Mouse (Mus musculus): ENCODE measurements at regions not wholly inside any gene's neighbourhood (a gene's known extent, or its start where the extent isn't known, plus 50 kb on each side); places are given as distances from the start of the nearest gene placed in this dataset.

DNA sequence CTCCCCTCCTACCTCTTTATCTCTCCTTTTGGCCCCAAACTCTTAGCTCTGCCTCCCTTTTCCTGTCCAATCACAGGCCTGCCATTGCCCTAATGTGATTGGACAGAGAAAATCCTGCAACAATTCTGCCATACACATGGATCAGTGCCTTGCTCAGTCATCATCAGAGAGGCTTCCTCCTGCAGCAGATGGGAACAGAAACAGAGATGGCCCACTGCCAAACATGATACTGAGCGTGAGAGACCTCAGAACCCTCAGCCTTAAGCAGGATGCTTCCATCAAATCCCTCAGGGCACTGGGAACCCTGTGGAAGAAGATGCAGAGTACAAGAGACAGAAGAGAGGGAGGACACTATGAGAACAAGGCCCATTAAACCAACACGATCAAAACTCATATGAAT, 62.8 kb upstream of the Cacna2d3 start:
- Histone ChIP-seq H3K9ac (ENCODE audit: low read length) (no peak overlapping the region), H3K9me3 (ENCODE audit: control insufficient read depth, low read length) (no peaks in the 10 kb centered on the region), H3K36me3 (ENCODE audit: control insufficient read depth, insufficient read depth, low read length) (no peaks in the 10 kb centered on the region), H3K4me3 (ENCODE audit: low read length) (no peak overlapping the region), H3K4me2 (ENCODE audit: low read depth, low read length) (no peak overlapping the region), H3K4me1 (replicated peaks; ENCODE audit: control insufficient read depth, insufficient read depth, low read length) (no peaks in the 10 kb centered on the region), H3K27ac (ENCODE audit: low read length) (no peak overlapping the region), H3K27me3 (ENCODE audit: control insufficient read depth, insufficient read depth, low read depth, low read length) (no peaks in the 10 kb centered on the region)
- no peak for ATAC-seq (ENCODE audit: low read depth)
- WGBS = 50% methylated on average over 2 of the region's 2 CpGs

GRCm38 (mm10) chr14:29786431-29786830, 64.8 kb upstream of the Cacna2d3 start:
- Histone ChIP-seq H3K9ac (ENCODE audit: low read length) (no peak overlapping the region), H3K27ac (ENCODE audit: low read length) (no peak overlapping the region), H3K9me3 (ENCODE audit: control insufficient read depth, low read length) (no peaks in the 10 kb centered on the region), H3K27me3 (ENCODE audit: control insufficient read depth, insufficient read depth, low read depth, low read length) (no peaks in the 10 kb centered on the region), H3K4me3 (ENCODE audit: low read length) (no peak overlapping the region), H3K36me3 (ENCODE audit: control insufficient read depth, insufficient read depth, low read length) (no peaks in the 10 kb centered on the region), H3K4me1 (replicated peaks; ENCODE audit: control insufficient read depth, insufficient read depth, low read length) (no peaks in the 10 kb centered on the region), H3K4me2 (ENCODE audit: low read depth, low read length) (no peak overlapping the region)
- 59% methylated on average over 3 of the region's 3 CpGs for WGBS
- no peak for ATAC-seq (ENCODE audit: low read depth)

GRCm38 (mm10) chr14:29787796-29788195, 66.1 kb upstream of the Cacna2d3 start:
- no peaks in the 10 kb centered on the region for H3K9me3 ChIP-seq (ENCODE audit: control insufficient read depth, low read length)
- no peak overlapping the region for H3K9ac ChIP-seq (ENCODE audit: low read length)
- no peaks in the 10 kb centered on the region for H3K36me3 ChIP-seq (ENCODE audit: control insufficient read depth, insufficient read depth, low read length)
- WGBS = 85% methylated on average over 7 of the region's 7 CpGs
- no peak for ATAC-seq (ENCODE audit: low read depth)
- no peaks in the 10 kb centered on the region for H3K4me1 ChIP-seq (replicated peaks; ENCODE audit: control insufficient read depth, insufficient read depth, low read length)
- H3K4me3 ChIP-seq (ENCODE audit: low read length) = no peak overlapping the region
- H3K27ac ChIP-seq (ENCODE audit: low read length) = no peak overlapping the region
- H3K4me2 ChIP-seq (ENCODE audit: low read depth, low read length) = no peak overlapping the region
- H3K27me3 ChIP-seq (ENCODE audit: control insufficient read depth, insufficient read depth, low read depth, low read length) = no peaks in the 10 kb centered on the region

DNA sequence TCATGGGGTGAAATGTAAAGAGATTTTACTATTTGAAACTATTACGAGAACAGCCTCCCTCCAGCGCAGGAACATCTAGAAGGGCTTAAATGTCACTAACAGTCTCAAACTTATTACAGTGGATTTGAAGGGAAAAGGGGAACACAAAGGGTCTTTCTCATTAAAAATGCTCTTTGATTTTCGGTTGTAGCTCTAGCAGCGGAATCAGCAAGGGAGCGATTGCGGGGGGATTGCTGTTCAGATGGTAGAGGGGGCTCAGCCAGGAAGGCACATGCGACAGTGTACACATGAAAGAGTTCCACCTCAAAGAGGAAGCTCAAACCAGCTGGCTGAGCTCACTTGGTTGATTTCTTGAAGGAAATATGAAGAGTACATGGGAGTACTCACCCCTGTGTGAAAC, 66.7 kb upstream of the Cacna2d3 start:
- Histone ChIP-seq H3K4me3 (ENCODE audit: low read length) (no peak overlapping the region), H3K27ac (ENCODE audit: low read length) (no peak overlapping the region), H3K27me3 (ENCODE audit: control insufficient read depth, insufficient read depth, low read depth, low read length) (no peaks in the 10 kb centered on the region), H3K9me3 (ENCODE audit: control insufficient read depth, low read length) (no peaks in the 10 kb centered on the region), H3K36me3 (ENCODE audit: control insufficient read depth, insufficient read depth, low read length) (no peaks in the 10 kb centered on the region), H3K4me1 (replicated peaks; ENCODE audit: control insufficient read depth, insufficient read depth, low read length) (no peaks in the 10 kb centered on the region), H3K9ac (ENCODE audit: low read length) (no peak overlapping the region), H3K4me2 (ENCODE audit: low read depth, low read length) (no peak overlapping the region)
- ATAC-seq (ENCODE audit: low read depth) = no peak
- WGBS = 75% methylated on average over 7 of the region's 7 CpGs

- H3K4me3 ChIP-seq (ENCODE audit: low read length) = no peak overlapping the region
- no peak overlapping the region for H3K4me2 ChIP-seq (ENCODE audit: low read depth, low read length)
- no peaks in the 10 kb centered on the region for H3K4me1 ChIP-seq (replicated peaks; ENCODE audit: control insufficient read depth, insufficient read depth, low read length)
- no peaks in the 10 kb centered on the region for H3K36me3 ChIP-seq (ENCODE audit: control insufficient read depth, insufficient read depth, low read length)
- H3K9ac ChIP-seq (ENCODE audit: low read length) = no peak overlapping the region
- no peak for ATAC-seq (ENCODE audit: low read depth)
- no peak overlapping the region for H3K27ac ChIP-seq (ENCODE audit: low read length)
- H3K27me3 ChIP-seq (ENCODE audit: control insufficient read depth, insufficient read depth, low read depth, low read length) = no peaks in the 10 kb centered on the region
- 49% methylated on average over 2 of the region's 2 CpGs for WGBS
- no peaks in the 10 kb centered on the region for H3K9me3 ChIP-seq (ENCODE audit: control insufficient read depth, low read length)
Observed at GRCm38 (mm10) chr14:29795325-29795724, 73.7 kb upstream of the Cacna2d3 start.

DNA sequence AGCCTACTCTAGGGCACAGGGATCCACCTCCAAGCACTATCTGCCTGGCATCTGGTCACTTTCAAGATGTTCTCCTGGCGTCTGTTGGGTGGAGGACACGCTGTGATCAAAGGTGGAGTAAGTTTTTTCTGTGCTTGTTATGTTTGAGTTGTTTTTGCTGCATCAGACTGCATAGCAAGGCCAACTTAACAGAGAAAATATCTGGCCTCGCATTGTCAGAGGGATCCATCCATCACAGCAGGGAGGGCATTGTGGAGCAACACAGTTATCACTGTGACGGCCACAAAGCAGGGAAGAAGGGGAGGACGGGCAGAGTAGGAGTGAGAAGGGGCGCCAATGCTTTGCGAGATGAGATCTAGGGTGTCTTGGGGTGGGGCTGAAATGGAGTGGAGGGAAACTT, 74.7 kb upstream of the Cacna2d3 start:
- ATAC-seq (ENCODE audit: low read depth) = no peak
- Histone ChIP-seq H3K27me3 (ENCODE audit: control insufficient read depth, insufficient read depth, low read depth, low read length) (no peaks in the 10 kb centered on the region), H3K36me3 (ENCODE audit: control insufficient read depth, insufficient read depth, low read length) (no peaks in the 10 kb centered on the region), H3K4me3 (ENCODE audit: low read length) (no peak overlapping the region), H3K4me2 (ENCODE audit: low read depth, low read length) (no peak overlapping the region), H3K9ac (ENCODE audit: low read length) (no peak overlapping the region), H3K9me3 (ENCODE audit: control insufficient read depth, low read length) (no peaks in the 10 kb centered on the region), H3K4me1 (replicated peaks; ENCODE audit: control insufficient read depth, insufficient read depth, low read length) (no peaks in the 10 kb centered on the region), H3K27ac (ENCODE audit: low read length) (no peak overlapping the region)
- 52% methylated on average over 7 of the region's 7 CpGs for WGBS

GRCm38 (mm10) chr14:29799852-29800251, 78.2 kb upstream of the Cacna2d3 start:
- Histone ChIP-seq H3K27ac (ENCODE audit: low read length) (no peak overlapping the region), H3K4me1 (replicated peaks; ENCODE audit: control insufficient read depth, insufficient read depth, low read length) (no peaks in the 10 kb centered on the region), H3K4me2 (ENCODE audit: low read depth, low read length) (no peak overlapping the region), H3K9ac (ENCODE audit: low read length) (no peak overlapping the region), H3K9me3 (ENCODE audit: control insufficient read depth, low read length) (no peaks in the 10 kb centered on the region), H3K27me3 (ENCODE audit: control insufficient read depth, insufficient read depth, low read depth, low read length) (no peaks in the 10 kb centered on the region), H3K36me3 (ENCODE audit: control insufficient read depth, insufficient read depth, low read length) (no peaks in the 10 kb centered on the region), H3K4me3 (ENCODE audit: low read length) (no peak overlapping the region)
- no peak for ATAC-seq (ENCODE audit: low read depth)
- WGBS = 75% methylated on average over 13 of the region's 13 CpGs

GRCm38 (mm10) chr14:29805234-29805633, 83.6 kb upstream of the Cacna2d3 start:
- ATAC-seq (ENCODE audit: low read depth) = no peak
- whole genome bisulfite sequencing = 82% methylated on average over 6 of the region's 6 CpGs
- Histone ChIP-seq H3K27me3 (ENCODE audit: control insufficient read depth, insufficient read depth, low read depth, low read length) (no peaks in the 10 kb centered on the region), H3K9ac (ENCODE audit: low read length) (no peak overlapping the region), H3K27ac (ENCODE audit: low read length) (no peak overlapping the region), H3K36me3 (ENCODE audit: control insufficient read depth, insufficient read depth, low read length) (no peaks in the 10 kb centered on the region), H3K9me3 (ENCODE audit: control insufficient read depth, low read length) (no peaks in the 10 kb centered on the region), H3K4me3 (ENCODE audit: low read length) (no peak overlapping the region), H3K4me2 (ENCODE audit: low read depth, low read length) (no peak overlapping the region), H3K4me1 (replicated peaks; ENCODE audit: control insufficient read depth, insufficient read depth, low read length) (no peaks in the 10 kb centered on the region)

GRCm38 (mm10) chr14:29807881-29808280, 86.2 kb upstream of the Cacna2d3 start:
- no peaks in the 10 kb centered on the region for H3K4me1 ChIP-seq (replicated peaks; ENCODE audit: control insufficient read depth, insufficient read depth, low read length)
- H3K9me3 ChIP-seq (ENCODE audit: control insufficient read depth, low read length) = no peaks in the 10 kb centered on the region; the same call in 1 of the 2 replicates
- H3K9ac ChIP-seq (ENCODE audit: low read length) = no peak overlapping the region
- no peak overlapping the region for H3K4me2 ChIP-seq (ENCODE audit: low read depth, low read length)
- WGBS = 55% methylated on average over 9 of the region's 9 CpGs
- H3K27ac ChIP-seq (ENCODE audit: low read length) = no peak overlapping the region
- H3K36me3 ChIP-seq (ENCODE audit: control insufficient read depth, insufficient read depth, low read length) = no peaks in the 10 kb centered on the region
- no peaks in the 10 kb centered on the region for H3K27me3 ChIP-seq (ENCODE audit: control insufficient read depth, insufficient read depth, low read depth, low read length)
- H3K4me3 ChIP-seq (ENCODE audit: low read length) = no peak overlapping the region
- ATAC-seq (ENCODE audit: low read depth) = no peak

DNA sequence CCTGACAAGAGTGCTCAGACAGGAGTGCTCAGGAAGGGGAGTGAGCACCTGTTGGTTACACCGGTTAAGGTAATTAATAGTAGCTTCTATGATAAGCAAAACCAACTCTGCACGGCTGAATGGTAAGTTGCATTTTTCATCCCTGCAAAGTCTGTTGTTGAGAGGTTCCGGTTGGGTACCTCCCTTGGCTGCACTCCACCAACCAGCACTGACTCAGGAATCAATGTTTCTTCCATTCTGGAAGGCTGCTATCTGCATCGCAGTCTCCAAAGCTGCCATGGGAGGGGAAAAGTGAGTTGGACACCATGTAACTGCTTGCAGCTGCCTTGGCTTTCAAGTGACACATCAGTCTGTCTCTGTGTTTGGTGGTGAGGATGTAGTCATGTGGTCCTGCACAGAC, 93.0 kb upstream of the Cacna2d3 start:
- ATAC-seq (ENCODE audit: low read depth) = no peak
- no peaks in the 10 kb centered on the region for H3K36me3 ChIP-seq (ENCODE audit: control insufficient read depth, insufficient read depth, low read length)
- H3K4me1 ChIP-seq (replicated peaks; ENCODE audit: control insufficient read depth, insufficient read depth, low read length) = no peaks in the 10 kb centered on the region
- WGBS = 61% methylated on average over 4 of the region's 4 CpGs
- H3K27me3 ChIP-seq (ENCODE audit: control insufficient read depth, insufficient read depth, low read depth, low read length) = no peaks in the 10 kb centered on the region
- no peaks in the 10 kb centered on the region; the same call in 1 of the 2 replicates for H3K9me3 ChIP-seq (ENCODE audit: control insufficient read depth, low read length)
- H3K9ac ChIP-seq (ENCODE audit: low read length) = no peak overlapping the region
- no peak overlapping the region for H3K4me3 ChIP-seq (ENCODE audit: low read length)
- H3K4me2 ChIP-seq (ENCODE audit: low read depth, low read length) = no peak overlapping the region
- no peak overlapping the region for H3K27ac ChIP-seq (ENCODE audit: low read length)

Data from lung, embryonic 16.5 days (tissue).